Mouse (Mus musculus) fat pad, adult 2 months (tissue): ENCODE data around the gene Cend1.

ENCODE experiments used
- DNase-seq: peaks from one replicate; pipeline ENCODE4 v3.0.0-alpha.2; 2011; ENCODE audit warnings: low read depth, low spot score; ENCODE audit errors: extremely low read depth

Cend1 gene

DNA sequence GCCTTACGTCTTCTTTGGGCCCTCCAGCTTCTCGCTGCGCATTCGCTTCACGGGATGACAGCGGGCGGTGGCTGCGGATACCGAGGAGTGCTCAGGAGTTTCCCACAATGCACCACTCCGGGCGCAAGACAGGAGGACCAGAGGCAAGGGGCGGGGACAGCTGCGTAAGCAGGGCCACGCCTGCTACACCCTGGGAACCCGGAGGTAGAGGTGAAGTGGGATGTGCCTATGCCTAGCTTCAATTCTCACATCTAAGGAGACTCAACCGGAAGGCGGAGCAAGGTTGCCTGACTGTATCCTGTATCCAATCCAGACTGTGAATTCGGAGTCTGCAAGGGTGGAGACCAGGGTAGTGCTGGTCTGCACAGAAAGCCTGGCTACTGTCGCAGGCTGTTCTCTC lies at the start of gene Cend1:
Gene Cend1 (minus strand): TSS at position 182 of the 400 bp plus-strand sequence.
- no peak for DNase-seq

DNA sequence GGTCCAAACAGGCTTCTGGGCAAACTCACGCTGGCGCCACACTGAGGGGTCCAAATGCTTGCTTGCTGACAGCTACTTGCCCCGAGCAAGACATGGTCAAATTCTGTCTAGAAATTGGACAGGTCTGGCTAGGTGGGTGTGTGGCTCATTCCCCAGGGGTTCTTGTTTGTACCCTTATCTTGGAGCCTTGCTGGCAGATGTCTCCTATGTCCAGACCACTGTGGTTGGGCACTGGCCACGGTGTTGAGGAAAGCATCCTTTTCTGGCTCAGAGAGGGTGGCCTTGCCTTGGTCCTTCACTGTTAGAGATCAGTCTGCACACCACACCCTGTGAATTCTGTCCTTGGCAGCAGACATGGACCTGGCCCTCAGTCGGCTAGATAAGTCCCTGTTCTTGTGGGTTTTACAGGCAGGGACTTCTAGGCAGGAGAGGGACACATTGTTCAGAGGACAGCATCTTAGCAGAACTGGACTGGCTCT lies 49.0 kb upstream of the Cend1 start:
- no peak for DNase-seq

DNA sequence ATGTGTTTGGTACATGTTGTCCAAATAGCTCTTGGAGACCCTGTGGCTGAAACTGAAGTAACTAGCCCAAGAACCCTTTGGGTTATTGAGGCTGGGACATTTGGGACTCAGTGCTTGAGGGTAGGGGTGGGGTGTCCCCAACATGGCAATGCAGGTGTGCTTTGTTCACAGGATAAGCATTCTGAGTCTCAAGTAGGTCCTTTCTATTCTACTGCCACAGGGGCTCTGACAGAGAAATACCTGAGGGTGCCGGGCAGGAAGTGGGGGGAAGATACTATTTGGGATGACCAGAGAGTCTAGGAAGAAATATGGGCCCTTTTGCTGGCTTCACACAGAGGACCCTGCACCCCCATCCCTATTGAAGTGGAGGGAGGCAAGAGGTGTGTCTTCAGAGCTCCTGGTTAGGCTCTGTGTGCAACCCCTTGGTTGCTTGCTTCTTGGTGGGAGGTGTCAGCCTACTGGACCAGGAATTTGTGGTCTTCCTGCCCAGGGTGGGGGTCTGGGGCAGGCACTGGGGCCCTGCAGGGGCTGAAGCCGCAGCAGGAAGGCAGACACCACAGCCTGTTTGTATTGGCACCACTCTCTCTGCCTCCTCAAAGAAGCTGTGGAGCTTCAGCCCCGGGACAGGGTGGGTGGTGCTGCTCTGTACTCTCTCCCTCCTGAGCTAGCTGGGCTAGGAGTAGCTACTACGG lies 48.4 kb upstream of the Cend1 start:
- DNase-seq, result no peak

DNA sequence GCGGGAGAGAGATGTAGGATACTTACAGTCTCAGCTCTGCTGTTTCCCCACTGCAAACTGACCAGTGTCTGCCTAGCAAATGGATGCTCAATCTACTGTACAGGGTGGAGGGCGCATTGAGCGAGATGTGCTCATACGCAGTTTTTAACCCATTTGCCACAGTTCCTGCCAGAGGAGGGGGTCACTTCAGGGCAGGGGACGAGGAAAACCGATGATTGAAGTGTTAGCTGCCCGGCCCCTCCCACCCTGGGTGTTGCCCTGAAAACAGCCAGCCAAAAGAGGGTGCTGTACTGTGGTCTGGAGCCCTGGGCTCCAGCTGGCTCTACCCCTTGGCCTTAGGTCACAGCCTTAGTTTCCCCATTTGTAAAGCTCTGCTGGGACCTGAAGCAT lies 47.7 kb upstream of the Cend1 start:
- DNase-seq, result no peak

DNA sequence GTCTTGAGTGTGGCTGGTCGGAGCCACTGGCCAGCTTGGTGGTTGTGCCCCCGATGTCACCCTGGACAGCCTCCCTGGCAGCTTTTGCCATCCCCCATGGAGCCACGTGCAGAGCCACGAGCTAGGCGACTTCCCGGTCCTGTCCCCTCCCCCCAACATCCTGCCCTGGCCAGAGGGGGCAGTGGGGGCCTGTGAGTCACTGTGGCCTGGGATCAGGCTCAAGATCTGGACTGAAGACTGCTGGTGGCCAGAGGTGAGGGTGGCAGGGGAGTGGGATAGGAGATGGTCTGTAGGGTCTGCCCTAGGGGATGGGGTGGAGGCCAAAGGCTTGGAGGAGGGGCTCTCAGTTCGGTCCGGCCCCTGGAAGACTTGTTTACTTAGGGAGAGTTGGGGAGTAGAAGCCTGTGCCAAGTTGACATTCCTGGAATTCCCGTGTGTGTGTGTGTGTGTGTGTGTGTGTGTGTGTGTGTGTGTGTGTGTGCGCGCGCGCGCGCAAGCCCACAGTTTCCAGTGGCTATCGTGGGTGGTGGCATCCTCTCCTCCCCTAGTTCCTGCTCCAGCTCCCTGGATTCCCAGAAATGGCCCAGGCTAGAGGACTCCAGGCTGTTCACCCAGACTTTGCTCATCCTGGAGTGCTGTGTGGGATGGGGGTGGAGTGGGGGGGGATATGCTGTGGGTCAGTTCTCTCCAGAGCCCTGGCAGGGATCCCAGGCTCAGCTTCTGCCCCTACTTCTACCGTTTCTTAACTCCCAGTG lies 47.1 kb upstream of the Cend1 start:
- no peak for DNase-seq

DNA sequence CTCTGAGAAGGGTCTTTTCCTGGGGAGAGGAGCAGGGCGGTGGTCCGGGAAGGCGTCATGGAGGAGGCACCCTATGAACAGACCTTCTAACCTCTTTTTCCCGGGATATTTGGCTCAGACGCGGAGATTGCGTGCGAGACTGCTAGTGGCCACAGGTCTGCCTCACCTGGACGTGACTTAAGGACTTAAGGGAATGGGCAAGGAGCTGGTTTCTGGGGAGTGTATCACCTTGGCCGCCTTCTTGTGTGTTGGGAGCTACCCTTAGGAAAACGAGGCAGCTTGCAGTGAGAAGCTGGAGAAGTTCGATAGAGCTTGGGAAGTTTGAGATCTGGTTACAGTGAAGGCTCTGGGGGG lies 46.5 kb upstream of the Cend1 start:
- no peak for DNase-seq

DNA sequence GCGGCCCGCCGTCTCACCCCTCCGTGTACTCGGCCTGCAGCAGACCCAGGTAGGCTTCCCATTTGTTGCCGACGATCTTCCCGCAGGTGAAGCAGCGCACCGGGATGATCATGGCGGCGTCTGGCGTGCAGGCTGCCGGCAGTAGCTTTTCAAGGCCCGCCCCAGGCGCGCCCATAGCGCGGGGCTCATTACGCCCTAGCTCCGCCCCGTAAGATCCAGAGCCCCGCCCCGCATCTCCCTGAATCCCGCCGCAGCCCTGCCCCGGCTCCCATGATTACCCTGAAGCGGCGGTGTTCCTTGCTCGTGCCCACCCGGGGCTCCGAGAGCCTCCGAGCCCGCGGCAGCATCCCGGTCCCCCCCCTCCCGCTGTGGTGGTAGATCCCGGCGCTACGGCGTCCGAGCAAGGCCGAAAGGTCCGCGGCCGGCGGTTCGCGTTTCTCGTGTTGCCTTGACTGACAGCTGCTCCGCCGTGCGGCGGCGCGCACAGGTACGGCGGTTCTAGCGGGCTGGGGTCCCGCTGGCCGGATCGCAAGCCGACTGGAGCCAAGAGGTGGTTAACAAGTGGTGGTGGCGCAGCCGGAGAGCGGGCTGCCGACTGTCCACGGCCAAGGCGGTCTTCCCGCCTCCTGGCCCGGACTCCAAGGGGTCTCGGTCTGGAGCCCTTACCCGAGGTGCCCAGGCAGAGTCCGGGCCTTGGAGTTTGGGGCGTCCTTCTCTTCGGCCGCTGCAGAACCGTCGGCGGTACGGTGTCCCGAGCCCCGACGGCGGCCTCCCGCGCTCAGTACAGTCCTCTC lies 45.9 kb upstream of the Cend1 start, which contains the start of the genes Polr2l and Tspan4:
Gene Polr2l (minus strand): TSS at position 122 of the 794 bp plus-strand sequence.
Gene Tspan4 (plus strand): TSS at position 230 of the 794 bp plus-strand sequence.
- DNase-seq, result no peak

DNA sequence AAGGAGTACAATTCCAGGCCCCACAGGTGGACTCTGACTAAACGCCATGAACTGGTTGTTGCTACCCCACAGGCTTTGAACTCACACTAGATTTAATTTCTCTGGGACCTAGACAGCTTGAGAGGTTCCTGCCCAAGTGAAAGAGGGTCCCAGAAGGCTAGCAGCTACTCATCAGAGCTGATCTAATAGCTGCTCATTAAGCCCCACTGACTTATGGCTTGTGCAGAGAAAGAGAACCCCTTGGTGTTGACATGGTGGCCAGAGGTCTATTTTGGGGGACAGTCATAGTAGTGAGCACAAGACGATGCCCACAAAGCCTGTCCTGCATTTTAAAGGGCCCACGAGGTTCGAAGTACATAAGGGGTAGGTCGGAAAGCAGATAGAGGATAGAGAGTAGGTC lies 44.9 kb upstream of the Cend1 start:
- no peak for DNase-seq

DNA sequence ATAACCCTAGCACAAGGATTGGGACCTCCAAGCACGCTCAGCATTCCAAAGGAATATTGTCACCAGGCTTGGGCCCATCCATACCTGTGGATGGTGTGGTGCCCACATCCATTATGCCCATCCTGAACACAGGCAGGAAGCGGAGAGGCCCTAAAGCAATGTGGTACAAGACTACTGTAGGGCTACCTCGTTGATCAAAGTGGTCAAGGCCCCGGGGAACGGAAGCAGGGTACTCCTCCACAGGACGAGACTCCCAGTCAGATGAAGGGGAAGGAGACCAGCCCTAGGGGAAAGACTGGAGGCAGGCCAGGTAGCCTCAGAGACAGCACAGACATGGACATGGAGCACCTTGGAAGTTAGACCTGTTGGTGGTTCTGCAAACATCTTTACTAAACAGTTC lies 43.5 kb upstream of the Cend1 start:
- DNase-seq, result no peak

DNA sequence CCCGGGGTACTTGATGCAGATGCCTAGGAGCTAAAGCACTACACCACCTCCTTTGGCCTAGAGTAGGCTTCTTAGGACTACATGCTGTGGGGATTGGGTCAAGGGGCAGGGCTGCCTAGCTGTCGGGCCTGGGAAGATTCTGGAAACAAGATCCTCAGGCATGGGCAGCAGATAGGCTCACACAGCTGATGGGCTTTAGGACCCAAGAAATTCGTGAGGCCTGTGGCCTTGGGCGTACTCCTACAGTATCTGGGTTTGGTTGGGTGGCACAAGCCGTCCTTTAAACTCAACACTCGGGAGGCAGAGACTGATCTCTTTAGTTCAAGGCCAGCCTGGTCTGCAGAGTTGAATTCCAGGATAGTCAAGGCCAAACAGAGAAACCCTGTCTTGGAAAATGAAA lies 42.9 kb upstream of the Cend1 start:
- DNase-seq, result no peak

DNA sequence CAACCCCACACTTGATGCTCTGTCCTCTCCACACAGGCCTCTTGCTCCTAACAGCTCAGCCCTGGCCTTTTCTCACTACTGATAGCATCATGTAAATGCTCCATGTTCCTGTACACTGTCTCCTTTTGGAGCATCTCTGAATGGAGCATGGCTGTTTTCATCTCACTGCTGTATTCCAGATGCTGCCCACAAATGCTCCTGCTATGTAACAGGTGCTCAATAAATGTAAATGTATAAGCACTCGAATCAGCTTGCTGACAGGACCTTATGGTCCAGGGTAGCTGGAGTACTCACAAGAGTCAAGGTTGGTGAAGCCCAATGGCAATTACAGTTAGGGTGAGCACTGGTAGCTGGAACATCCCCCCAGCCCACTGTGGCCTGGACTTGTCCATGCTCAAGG lies 41.9 kb upstream of the Cend1 start:
- no peak for DNase-seq

DNA sequence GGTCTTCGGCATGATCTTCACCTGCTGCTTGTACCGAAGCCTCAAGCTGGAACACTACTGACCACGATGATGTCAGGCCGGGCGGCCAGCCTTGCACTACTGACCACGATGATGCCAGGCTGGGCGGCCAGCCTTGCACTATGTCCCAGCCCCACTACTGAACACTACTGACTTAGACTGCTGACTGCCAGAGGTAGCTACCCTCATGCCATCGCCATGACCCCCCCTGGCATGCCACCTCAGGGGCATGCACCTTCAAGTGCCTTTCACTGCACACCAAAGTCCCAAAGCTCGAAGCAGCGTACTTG lies 41.3 kb upstream of the Cend1 start:
- no peak for DNase-seq

DNA sequence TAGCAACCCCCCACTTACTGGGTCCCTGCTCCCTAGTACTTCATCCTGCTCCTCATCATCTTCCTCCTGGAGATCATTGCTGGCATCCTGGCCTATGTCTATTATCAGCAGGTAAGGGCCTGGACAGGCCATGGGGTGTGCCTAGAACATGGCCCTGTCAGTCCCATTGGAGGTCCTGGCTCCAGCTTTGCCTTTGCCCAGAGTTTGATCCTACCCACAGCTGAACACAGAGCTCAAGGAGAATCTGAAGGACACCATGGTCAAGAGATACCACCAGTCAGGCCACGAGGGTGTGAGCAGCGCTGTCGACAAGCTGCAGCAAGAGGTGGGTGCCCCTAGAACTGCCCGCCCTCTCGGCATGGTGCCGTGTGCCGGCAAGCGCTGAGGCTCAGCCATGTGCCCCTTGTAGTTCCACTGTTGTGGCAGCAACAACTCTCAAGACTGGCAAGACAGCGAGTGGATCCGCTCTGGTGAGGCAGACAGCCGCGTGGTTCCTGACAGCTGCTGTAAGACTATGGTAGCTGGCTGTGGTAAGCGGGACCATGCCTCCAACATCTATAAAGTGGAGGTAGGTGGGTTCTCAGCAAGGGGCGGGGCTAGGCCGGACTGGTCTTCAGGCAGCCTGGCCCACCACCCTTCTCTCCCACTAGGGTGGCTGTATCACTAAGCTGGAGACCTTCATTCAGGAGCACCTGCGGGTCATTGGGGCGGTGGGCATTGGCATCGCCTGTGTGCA lies 40.8 kb upstream of the Cend1 start:
- no peak for DNase-seq

DNA sequence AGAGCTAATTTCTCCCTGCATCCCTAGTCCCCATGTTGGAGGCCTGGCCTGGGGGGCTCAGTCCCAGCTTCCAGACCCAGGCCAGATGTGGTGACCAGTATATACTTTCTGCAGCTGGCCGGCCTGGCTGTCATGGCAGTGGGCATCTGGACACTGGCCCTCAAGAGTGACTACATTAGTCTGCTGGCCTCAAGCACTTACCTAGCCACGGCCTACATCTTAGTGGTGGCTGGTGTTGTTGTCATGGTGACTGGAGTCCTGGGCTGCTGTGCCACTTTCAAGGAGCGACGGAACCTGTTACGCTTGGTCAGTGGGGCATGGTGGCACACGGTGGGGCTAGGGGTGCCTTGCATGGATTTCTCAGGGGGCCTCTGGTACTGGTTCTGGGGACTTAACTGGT lies 40.1 kb upstream of the Cend1 start:
- DNase-seq, result no peak

DNA sequence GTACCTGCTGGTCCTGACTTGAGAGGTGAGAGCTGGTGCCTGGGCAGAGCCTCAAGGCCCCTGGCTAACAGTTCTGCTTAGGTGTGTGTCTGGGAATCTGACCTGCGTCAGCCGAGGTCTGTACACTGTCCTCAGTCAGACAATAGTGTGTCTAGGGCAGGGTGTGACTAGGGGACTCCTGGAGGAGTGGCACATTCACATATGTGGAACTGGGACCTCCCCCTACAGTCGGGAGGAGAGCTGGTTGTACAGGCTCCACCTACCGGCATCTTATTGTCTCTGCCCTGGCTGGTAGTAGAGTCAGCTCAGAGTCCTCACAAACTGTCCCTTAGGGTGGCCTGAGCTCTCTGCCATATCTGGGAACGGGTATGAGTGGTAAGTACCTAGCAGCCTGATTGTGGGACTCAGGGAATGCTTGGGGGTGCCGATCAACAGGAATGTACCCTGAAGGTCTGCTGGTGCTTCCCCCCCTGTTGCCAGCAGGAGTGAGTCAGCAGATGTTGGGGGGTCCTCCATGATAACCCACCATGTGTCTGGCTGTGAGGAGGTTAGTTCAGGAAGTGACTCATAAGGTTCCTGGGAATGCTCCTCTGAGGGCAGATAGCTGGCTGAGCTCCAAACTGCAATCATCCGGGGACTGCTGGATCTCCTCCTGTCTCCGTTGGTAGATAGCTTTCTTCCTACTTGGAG lies 39.4 kb upstream of the Cend1 start:
- DNase-seq, result no peak

DNA sequence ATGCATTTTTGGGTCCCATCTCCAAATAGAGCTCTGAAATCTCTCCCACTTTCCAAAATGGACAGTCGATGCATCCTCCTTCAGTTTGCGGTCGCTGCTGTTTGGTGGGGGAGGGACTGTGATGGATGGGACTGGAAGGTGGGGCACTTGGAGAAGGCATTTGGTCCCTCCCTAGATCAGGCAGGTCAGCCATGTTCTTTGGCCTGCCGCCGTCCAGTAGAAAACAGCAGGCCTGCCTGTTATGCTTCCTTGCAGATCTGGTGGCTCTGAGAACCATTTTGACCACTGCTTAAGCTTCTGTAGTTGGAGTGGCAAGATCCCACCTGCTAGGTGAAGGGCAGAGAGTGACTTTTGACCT lies 38.9 kb upstream of the Cend1 start:
- DNase-seq, result no peak

DNA sequence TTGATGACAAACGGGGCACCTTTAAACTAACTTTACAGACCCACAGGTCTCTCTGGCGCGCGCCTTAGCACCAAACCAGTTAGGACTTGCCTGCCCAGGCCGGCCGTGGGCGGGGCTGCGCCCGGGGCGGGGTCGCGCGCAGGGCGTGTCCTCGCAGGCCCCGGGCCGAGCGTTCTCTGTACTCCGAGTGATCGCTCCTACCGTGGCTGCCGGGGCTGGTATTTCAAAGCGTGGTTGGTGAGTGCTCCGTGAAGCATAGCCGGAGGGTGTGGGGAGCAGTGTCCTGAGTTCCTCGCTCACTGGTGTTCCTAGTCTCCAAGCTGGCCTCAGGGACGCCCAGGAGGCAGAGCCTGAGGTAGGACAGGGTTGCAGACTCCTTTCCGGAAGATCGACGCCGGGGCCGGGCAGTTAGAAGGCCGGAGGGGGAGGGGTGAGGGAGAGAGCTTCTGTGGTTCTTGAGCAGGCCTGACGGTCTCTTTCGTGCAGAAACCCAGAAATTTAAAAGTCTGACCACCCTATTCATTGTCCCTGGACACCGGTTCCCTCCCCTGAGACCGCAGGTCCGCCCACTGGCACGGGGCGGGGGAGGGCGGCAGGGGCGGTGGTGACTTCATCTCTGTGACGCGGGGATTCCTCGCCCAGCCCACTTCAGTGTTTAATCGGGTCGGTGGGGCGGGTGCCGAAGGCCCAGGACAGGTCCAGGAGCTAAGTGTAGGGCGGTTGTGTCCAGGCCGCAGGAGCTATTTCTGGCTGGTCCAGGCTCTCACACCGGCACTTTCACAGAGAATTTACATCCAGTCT lies 38.1 kb upstream of the Cend1 start, which contains the start of gene Cd151:
Gene Cd151 (plus strand): TSS at position 163 of the 801 bp plus-strand sequence.
- no peak for DNase-seq

DNA sequence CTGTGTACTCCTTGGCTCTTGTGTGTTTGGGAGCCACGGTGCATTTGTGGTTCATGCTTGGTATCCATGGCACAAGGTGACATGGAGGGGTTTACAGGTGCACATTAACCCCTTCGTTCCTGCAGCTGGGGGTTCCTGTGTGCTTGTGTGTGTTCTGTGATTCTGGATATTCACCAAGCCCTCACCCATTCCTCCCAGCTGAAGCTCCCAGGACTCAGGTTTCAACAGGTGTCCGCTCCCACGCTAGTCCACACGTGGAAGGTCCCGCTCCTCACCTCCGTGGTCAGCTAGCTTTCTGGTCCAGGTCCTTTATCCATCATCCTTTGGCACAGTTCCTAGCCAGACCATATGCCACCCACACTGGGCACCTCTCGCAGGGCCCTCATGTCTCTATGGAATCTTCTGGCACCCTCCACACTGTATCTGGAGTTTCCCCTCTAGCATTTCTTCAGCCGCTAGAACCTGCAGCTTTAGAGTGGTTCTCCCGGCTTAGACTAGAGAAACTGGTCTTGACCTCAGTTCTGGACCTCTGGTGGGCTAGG lies 37.4 kb upstream of the Cend1 start:
- DNase-seq, result no peak

DNA sequence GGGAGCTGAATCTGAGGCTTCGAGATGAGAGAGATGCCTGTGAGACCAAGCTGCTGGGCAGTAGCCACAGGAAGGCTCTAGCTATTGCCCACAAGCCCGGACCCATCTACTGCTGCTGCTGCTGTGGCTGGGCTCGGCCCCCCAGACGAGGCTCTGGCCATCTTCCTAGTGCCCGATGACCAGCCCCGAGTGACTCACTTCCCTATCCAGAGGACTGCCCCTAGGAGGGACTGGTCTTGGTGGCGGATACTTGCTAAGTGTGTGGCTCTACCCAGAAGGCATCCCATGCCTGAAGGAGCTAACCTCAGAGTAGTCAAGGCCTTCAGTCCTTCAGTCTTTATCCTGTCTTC lies 36.7 kb upstream of the Cend1 start:
- DNase-seq, result no peak
